Mouse (Mus musculus): Measurements from ENCODE around the gene Adprhl2. TPM values are rescaled to one million over a fixed set of nuclear protein-coding genes. Genes with fewer than 3 reads are reported as not detected.

Gene Adprhl2
- total and polyA plus RNA-seq, 3 experiments, result 8.7 to 87.0 (median 23.2) TPM

DNA sequence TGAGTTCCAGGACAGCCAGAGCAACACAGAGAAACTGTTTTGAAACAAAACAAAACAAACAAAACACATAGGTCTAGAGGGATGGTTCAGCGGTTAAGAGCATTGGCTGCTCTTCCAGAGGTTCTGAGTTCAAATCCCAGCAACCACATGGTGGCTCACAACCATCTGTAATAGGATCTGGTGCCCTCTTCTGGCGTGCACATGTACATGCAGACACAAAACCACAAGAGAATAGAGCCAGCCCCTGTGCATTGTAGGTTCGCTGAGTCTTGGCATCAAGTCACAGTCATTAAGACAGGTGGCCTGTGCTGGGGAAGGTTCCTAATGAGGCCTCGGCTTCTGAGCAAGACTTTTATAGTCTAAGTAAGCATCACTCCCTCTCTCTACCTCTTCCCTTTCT lies 17.6 kb downstream of the Adprhl2 start:
- Histone ChIP-seq H3K4me1 (ENCODE audit: insufficient read depth, low read depth, low read length) (0 out of 2 replicates have a peak, but pooled peaks cover 3% of the 10 kb centered on the region), H3K9me3 (replicated peaks) (peaks cover 5% of the 10 kb centered on the region), H3K4me3 (ENCODE audit: low read depth, low read length) (no peak overlapping the region), H3K27me3 (ENCODE audit: insufficient read depth, low read length) (peaks cover 49% of the 10 kb centered on the region), H3K36me3 (replicated peaks) (no peaks in the 10 kb centered on the region)
- no peak for DNase-seq (ENCODE audit: low spot score)
- no peak for ATAC-seq (ENCODE audit: extremely low read depth, insufficient number of reproducible peaks, low FRiP score, poor library complexity, severe bottlenecking)
- TF ChIP-seq CTCF (IDR thresholded peaks at IDR 0.05; ENCODE audit: low read depth, low read length), result no peak
- no peak for TF ChIP-seq TAL1 (conservative IDR thresholded peaks at IDR 0.05; ENCODE audit: low read depth, low read length)
- no peak for TF ChIP-seq GATA2 (IDR thresholded peaks at IDR 0.05; ENCODE audit: borderline replicate concordance, low read depth, low read length)
- no peak for TF ChIP-seq POLR2AphosphoS5 (IDR thresholded peaks at IDR 0.05; ENCODE audit: insufficient replicate concordance, low read depth, low read length)
- no peak for TF ChIP-seq GATA1 (IDR thresholded peaks at IDR 0.05; ENCODE audit: borderline replicate concordance, low read length)

DNA sequence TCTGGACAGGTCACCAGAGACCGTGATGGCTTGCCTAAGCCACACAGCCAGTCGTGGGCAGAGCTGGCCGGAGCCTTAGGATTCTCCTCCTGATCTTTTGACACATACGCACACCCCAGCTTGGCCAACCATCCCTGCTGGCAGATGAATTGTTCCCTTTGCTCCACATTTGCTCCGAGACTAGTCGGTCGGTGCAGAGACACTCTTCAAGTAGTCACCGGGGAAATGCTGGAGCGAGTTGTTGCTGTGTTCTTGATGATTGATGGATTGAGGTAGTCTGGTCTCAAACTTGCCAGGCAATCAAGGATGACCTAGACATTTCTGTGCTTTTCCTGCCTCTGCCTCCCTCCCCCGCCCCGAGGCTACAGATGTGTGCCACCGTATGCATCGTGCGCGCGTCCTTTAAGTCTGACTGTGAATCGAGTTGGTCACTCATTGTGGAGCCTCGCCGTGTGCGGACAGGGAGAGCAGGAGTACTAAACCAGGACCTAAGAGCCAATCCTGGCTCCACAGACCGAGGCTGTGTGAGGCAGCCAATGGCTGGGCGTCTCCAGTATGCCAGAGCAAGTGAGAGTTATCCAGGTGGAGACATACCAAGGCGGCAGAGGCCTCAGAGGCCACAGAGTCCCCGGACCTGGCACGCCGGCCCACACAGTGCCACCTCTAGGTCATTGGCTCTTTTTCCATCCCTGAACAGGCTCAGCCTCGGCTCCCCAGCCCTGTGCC lies 19.8 kb downstream of the Adprhl2 start:
- peaks cover 5% of the 10 kb centered on the region for H3K9me3 ChIP-seq (replicated peaks)
- no peak overlapping the region for H3K4me3 ChIP-seq (ENCODE audit: low read depth, low read length)
- DNase-seq (ENCODE audit: low spot score) (no peak), ATAC-seq (ENCODE audit: extremely low read depth, insufficient number of reproducible peaks, low FRiP score, poor library complexity, severe bottlenecking) (no peak)
- H3K36me3 ChIP-seq (replicated peaks), result no peaks in the 10 kb centered on the region
- TF ChIP-seq TAL1 (conservative IDR thresholded peaks at IDR 0.05; ENCODE audit: low read depth, low read length), result no peak
- H3K27me3 ChIP-seq (ENCODE audit: insufficient read depth, low read length), result peaks cover 64% of the 10 kb centered on the region
- 0 out of 2 replicates have a peak, but pooled peaks cover 7% of the 10 kb centered on the region for H3K4me1 ChIP-seq (ENCODE audit: insufficient read depth, low read depth, low read length)

DNA sequence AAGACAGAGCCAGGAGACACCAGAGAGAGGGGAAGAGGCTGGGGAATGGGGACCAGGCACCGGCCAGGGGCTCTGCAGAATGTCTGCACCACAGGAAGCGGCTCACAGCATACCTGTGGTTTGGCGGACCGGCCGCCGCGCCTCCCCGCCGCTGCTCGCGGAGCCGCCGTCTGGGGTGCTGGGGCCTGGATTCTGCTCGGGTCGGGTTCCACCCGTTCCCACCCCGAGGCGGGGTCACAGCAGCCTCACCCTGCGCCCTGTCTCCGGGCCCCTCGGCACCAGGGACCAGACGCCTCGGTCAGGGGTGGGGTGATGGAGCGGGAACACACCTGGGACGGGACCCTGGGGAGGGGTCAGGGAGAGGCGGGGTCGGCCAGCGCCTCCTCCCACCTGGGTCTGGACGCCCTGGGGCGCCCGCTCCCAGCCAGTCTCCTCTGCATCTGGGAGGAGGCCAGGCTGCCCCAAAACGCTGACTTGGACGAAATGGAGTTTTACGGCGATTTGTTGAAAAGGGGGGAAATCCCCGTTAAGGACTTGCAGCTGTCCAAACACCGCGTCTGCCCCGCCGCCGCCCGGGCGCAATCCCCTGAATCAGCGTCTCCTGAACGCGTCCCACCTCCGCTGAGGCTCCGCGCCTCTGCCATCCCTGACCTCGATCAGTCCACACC lies 20.5 kb downstream of the Adprhl2 start:
- Histone ChIP-seq H3K27me3 (ENCODE audit: insufficient read depth, low read length) (peaks cover 67% of the 10 kb centered on the region), H3K36me3 (replicated peaks) (no peaks in the 10 kb centered on the region), H3K4me1 (ENCODE audit: insufficient read depth, low read depth, low read length) (peaks cover 12% of the 10 kb centered on the region; the same call in 1 of the 2 replicates), H3K4me3 (ENCODE audit: low read depth, low read length) (no peak overlapping the region), H3K9me3 (replicated peaks) (peaks cover 3% of the 10 kb centered on the region)
- TF ChIP-seq CTCF (IDR thresholded peaks at IDR 0.05; ENCODE audit: low read depth, low read length) (no peak), GATA1 (IDR thresholded peaks at IDR 0.05; ENCODE audit: borderline replicate concordance, low read length) (no peak), POLR2AphosphoS5 (IDR thresholded peaks at IDR 0.05; ENCODE audit: insufficient replicate concordance, low read depth, low read length) (no peak), TAL1 (conservative IDR thresholded peaks at IDR 0.05; ENCODE audit: low read depth, low read length) (no peak), GATA2 (IDR thresholded peaks at IDR 0.05; ENCODE audit: borderline replicate concordance, low read depth, low read length) (no peak)
- ATAC-seq (ENCODE audit: extremely low read depth, insufficient number of reproducible peaks, low FRiP score, poor library complexity, severe bottlenecking) (no peak), DNase-seq (ENCODE audit: low spot score) (no peak)

DNA sequence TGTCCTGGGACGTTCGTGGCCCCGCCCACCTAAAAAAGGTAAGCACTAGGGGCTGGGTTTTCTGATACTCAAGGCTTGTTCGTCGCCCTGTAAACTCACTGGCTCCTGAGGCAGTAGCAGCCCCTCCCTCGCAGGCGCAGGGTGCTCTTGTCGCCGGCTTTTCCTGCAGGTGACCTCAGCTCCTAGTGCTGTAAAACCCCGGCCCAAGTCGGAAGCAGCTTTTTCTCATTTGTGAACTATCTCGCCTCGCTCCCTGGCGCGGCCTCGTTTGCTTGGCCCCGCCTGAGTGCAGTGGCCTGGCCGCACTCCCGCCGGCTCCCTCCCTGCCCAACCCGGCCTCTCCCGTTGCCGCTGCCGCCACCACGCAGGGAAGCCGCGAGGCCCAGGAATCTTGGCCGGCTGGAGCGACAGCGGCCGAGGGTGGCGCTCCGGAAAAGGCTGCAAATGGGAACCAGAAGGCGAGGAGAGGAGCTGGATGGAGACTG lies 24.8 kb downstream of the Adprhl2 start:
- H3K4me3 ChIP-seq (ENCODE audit: low read depth, low read length), result peak overlapping the region; percentile 11; the same call in 1 of the 2 replicates
- TF ChIP-seq GATA1 (IDR thresholded peaks at IDR 0.05; ENCODE audit: borderline replicate concordance, low read length) (no peak), CTCF (IDR thresholded peaks at IDR 0.05; ENCODE audit: low read depth, low read length) (no peak), GATA2 (IDR thresholded peaks at IDR 0.05; ENCODE audit: borderline replicate concordance, low read depth, low read length) (no peak), POLR2AphosphoS5 (IDR thresholded peaks at IDR 0.05; ENCODE audit: insufficient replicate concordance, low read depth, low read length) (no peak), TAL1 (conservative IDR thresholded peaks at IDR 0.05; ENCODE audit: low read depth, low read length) (no peak)
- peaks cover 12% of the 10 kb centered on the region; the same call in 1 of the 2 replicates for H3K4me1 ChIP-seq (ENCODE audit: insufficient read depth, low read depth, low read length)

DNA sequence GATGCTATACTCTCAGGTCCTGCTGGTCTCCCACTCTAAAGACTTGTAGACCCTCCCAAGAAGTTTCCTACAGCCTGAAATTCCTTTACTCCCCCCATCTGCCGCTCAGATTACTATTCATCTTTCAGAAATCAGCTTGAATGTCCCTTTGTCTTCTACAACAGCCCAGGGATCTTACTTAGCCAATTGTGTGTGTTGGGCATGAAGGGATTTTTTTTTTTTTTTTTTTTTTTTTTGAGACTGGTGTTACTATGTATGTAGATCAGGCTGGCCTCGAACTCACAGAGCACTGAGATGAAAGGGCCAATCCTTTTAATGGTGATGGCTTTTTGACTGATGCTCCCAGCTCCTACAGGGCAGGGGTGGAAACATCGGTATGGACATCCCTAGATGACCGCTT lies 25.6 kb downstream of the Adprhl2 start:
- Histone ChIP-seq H3K9me3 (replicated peaks) (no peaks in the 10 kb centered on the region), H3K4me3 (ENCODE audit: low read depth, low read length) (no peak overlapping the region), H3K4me1 (ENCODE audit: insufficient read depth, low read depth, low read length) (peaks cover 10% of the 10 kb centered on the region; the same call in 1 of the 2 replicates), H3K27me3 (ENCODE audit: insufficient read depth, low read length) (peaks cover 44% of the 10 kb centered on the region), H3K36me3 (replicated peaks) (no peaks in the 10 kb centered on the region)
- DNase-seq (ENCODE audit: low spot score) (no peak), ATAC-seq (ENCODE audit: extremely low read depth, insufficient number of reproducible peaks, low FRiP score, poor library complexity, severe bottlenecking) (no peak)
- no peak for TF ChIP-seq TAL1 (conservative IDR thresholded peaks at IDR 0.05; ENCODE audit: low read depth, low read length)
- TF ChIP-seq GATA2 (IDR thresholded peaks at IDR 0.05; ENCODE audit: borderline replicate concordance, low read depth, low read length), result no peak
- TF ChIP-seq POLR2AphosphoS5 (IDR thresholded peaks at IDR 0.05; ENCODE audit: insufficient replicate concordance, low read depth, low read length), result no peak
- TF ChIP-seq CTCF (IDR thresholded peaks at IDR 0.05; ENCODE audit: low read depth, low read length), result no peak
- no peak for TF ChIP-seq GATA1 (IDR thresholded peaks at IDR 0.05; ENCODE audit: borderline replicate concordance, low read length)

More for the DNA sequence above, 24.8 kb downstream of the Adprhl2 start:
- Histone ChIP-seq H3K9me3 (replicated peaks) (no peaks in the 10 kb centered on the region), H3K27me3 (ENCODE audit: insufficient read depth, low read length) (peaks cover 52% of the 10 kb centered on the region), H3K36me3 (replicated peaks) (no peaks in the 10 kb centered on the region)
- ATAC-seq (ENCODE audit: extremely low read depth, insufficient number of reproducible peaks, low FRiP score, poor library complexity, severe bottlenecking) (no peak), DNase-seq (ENCODE audit: low spot score) (no peak)

DNA sequence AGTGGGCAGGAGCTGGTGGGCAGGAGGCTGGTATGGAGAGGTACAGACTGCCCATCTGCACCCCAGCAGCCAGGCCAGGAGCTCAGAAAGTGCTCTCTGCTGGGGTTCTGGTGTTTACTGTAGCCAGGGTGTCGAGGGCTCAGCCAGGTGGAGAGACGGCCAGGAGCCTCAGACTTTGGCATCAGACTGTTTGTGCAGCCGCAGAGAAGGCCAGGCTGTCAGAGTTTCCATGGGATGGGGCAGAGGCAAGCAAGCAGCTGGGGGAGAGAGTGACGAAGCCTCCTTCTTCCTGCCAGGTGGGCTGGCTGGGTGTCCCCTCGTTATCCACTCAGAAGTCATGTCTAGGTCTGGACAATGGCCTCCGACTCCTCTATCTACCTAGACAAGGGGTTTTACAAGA lies 26.4 kb downstream of the Adprhl2 start:
- DNase-seq (ENCODE audit: low spot score), result no peak
- no peaks in the 10 kb centered on the region for H3K9me3 ChIP-seq (replicated peaks)
- H3K4me3 ChIP-seq (ENCODE audit: low read depth, low read length), result no peak overlapping the region
- H3K4me1 ChIP-seq (ENCODE audit: insufficient read depth, low read depth, low read length), result peaks cover 9% of the 10 kb centered on the region; the same call in 1 of the 2 replicates
- ATAC-seq (ENCODE audit: extremely low read depth, insufficient number of reproducible peaks, low FRiP score, poor library complexity, severe bottlenecking), result no peak
- H3K27me3 ChIP-seq (ENCODE audit: insufficient read depth, low read length), result peaks cover 37% of the 10 kb centered on the region
- H3K36me3 ChIP-seq (replicated peaks), result no peaks in the 10 kb centered on the region
- no peak for TF ChIP-seq POLR2AphosphoS5 (IDR thresholded peaks at IDR 0.05; ENCODE audit: insufficient replicate concordance, low read depth, low read length)
- no peak for TF ChIP-seq CTCF (IDR thresholded peaks at IDR 0.05; ENCODE audit: low read depth, low read length)
- TF ChIP-seq GATA2 (IDR thresholded peaks at IDR 0.05; ENCODE audit: borderline replicate concordance, low read depth, low read length), result no peak
- TF ChIP-seq GATA1 (IDR thresholded peaks at IDR 0.05; ENCODE audit: borderline replicate concordance, low read length), result no peak
- no peak for TF ChIP-seq TAL1 (conservative IDR thresholded peaks at IDR 0.05; ENCODE audit: low read depth, low read length)

Measured in G1E (cell line).